Mouse (Mus musculus): ENCODE results near the gene AK157302. TPM values are rescaled to one million over a fixed set of nuclear protein-coding genes. Genes with fewer than 3 reads are reported as not detected.
"Not testable (repeated sequence)": the region's sequence is repeated elsewhere in the genome, so short reads cannot be mapped to it uniquely, and the experiment has no call there.

The AK157302 gene
- polyA plus RNA-seq, 1 experiment from 2014 or later = 0.23 TPM

- WGBS = 2% methylated on average over 53 of the region's 54 CpGs
These were observed 26.7 kb upstream of the AK157302 start, which contains the start of gene Nkapl for GRCm38 (mm10) chr13:21468061-21469019. Gene Nkapl (minus strand): TSS chr13:21468509.

GRCm38 (mm10) chr13:21469097-21469496 is 25.9 kb upstream of the AK157302 start:
- H3K9me3 ChIP-seq (ENCODE audit: control insufficient read depth, low read length) = no peaks in the 10 kb centered on the region
- H3K4me1 ChIP-seq (replicated peaks; ENCODE audit: control insufficient read depth, insufficient read depth, low read length) = no peaks in the 10 kb centered on the region
- peaks cover 2% of the 10 kb centered on the region; the same call in 1 of the 2 replicates for H3K27me3 ChIP-seq (ENCODE audit: control insufficient read depth, insufficient read depth, low read length)
- no peak overlapping the region for H3K4me2 ChIP-seq (replicated peaks; ENCODE audit: low read depth, low read length)
- H3K4me3 ChIP-seq (ENCODE audit: low read depth, low read length) = no peak overlapping the region
- H3K9ac ChIP-seq (ENCODE audit: low read depth, low read length) = no peak overlapping the region
- no peak overlapping the region for H3K27ac ChIP-seq (ENCODE audit: low read depth, low read length)
- ATAC-seq (ENCODE audit: low FRiP score) = no peak
- H3K36me3 ChIP-seq (ENCODE audit: control insufficient read depth, insufficient read depth, low read length) = no peaks in the 10 kb centered on the region
- 31% methylated on average over 9 of the region's 9 CpGs for WGBS
- DNase-seq (ENCODE audit: low spot score) = peak; percentile 9

More at GRCm38 (mm10) chr13:21468061-21469019, 26.7 kb upstream of the AK157302 start, which contains the start of gene Nkapl:
- DNase-seq (ENCODE audit: low spot score) = peak; percentile 91
- peak within 1 kb of the TSS; percentile 27; the same call in 1 of the 2 replicates for H3K27ac ChIP-seq (ENCODE audit: low read depth, low read length)
- ATAC-seq (ENCODE audit: low FRiP score) = peak; percentile 99
- no peaks in the 10 kb centered on the region for H3K36me3 ChIP-seq (ENCODE audit: control insufficient read depth, insufficient read depth, low read length)
- H3K4me3 ChIP-seq (ENCODE audit: low read depth, low read length) = peak within 1 kb of the TSS; percentile 47
- H3K4me1 ChIP-seq (replicated peaks; ENCODE audit: control insufficient read depth, insufficient read depth, low read length) = no peaks in the 10 kb centered on the region
- H3K9ac ChIP-seq (ENCODE audit: low read depth, low read length) = peak within 1 kb of the TSS; percentile 59
- H3K9me3 ChIP-seq (ENCODE audit: control insufficient read depth, low read length) = no peaks in the 10 kb centered on the region
- H3K4me2 ChIP-seq (replicated peaks; ENCODE audit: low read depth, low read length) = peak within 1 kb of the TSS; percentile 68
- H3K27me3 ChIP-seq (ENCODE audit: control insufficient read depth, insufficient read depth, low read length) = peaks cover 2% of the 10 kb centered on the region; the same call in 1 of the 2 replicates

- no peak overlapping the region for H3K4me3 ChIP-seq (ENCODE audit: low read depth, low read length)
- ATAC-seq (ENCODE audit: low FRiP score) (no peak), DNase-seq (ENCODE audit: low spot score) (no peak)
- H3K4me2 ChIP-seq (replicated peaks; ENCODE audit: low read depth, low read length) = no peak overlapping the region
- H3K27me3 ChIP-seq (ENCODE audit: control insufficient read depth, insufficient read depth, low read length) = peaks cover 2% of the 10 kb centered on the region; the same call in 1 of the 2 replicates
- WGBS = 31% methylated on average over 4 of the region's 4 CpGs
- no peaks in the 10 kb centered on the region for H3K36me3 ChIP-seq (ENCODE audit: control insufficient read depth, insufficient read depth, low read length)
- H3K9ac ChIP-seq (ENCODE audit: low read depth, low read length) = no peak overlapping the region
- no peak overlapping the region for H3K27ac ChIP-seq (ENCODE audit: low read depth, low read length)
- no peaks in the 10 kb centered on the region for H3K4me1 ChIP-seq (replicated peaks; ENCODE audit: control insufficient read depth, insufficient read depth, low read length)
- no peaks in the 10 kb centered on the region for H3K9me3 ChIP-seq (ENCODE audit: control insufficient read depth, low read length)
These were observed 22.6 kb upstream of the AK157302 start for GRCm38 (mm10) chr13:21472427-21472826.

- H3K4me1 ChIP-seq (replicated peaks; ENCODE audit: control insufficient read depth, insufficient read depth, low read length); H3K27me3 ChIP-seq (ENCODE audit: control insufficient read depth, insufficient read depth, low read length); H3K36me3 ChIP-seq (ENCODE audit: control insufficient read depth, insufficient read depth, low read length); H3K9me3 ChIP-seq (ENCODE audit: control insufficient read depth, low read length); H3K27ac ChIP-seq (ENCODE audit: low read depth, low read length): not testable (repeated sequence)
- peak within 1 kb of the TSS; percentile 51 for H3K4me3 ChIP-seq (ENCODE audit: low read depth, low read length)
- H3K9ac ChIP-seq (ENCODE audit: low read depth, low read length) = peak within 1 kb of the TSS; percentile 66
- peak; percentile 86 for DNase-seq (ENCODE audit: low spot score)
- WGBS = 3% methylated on average over 29 of the region's 31 CpGs
- ATAC-seq (ENCODE audit: low FRiP score) = peak; percentile 89
- peak within 1 kb of the TSS; percentile 62 for H3K4me2 ChIP-seq (replicated peaks; ENCODE audit: low read depth, low read length)
These were observed 16.0 kb upstream of the AK157302 start, which contains the start of the genes Zkscan4 and Gm10065 for GRCm38 (mm10) chr13:21478759-21479670. Gene Zkscan4 (plus strand): TSS chr13:21478907. Gene Gm10065 (minus strand): TSS chr13:21479441.

GRCm38 (mm10) chr13:21486881-21487280 is 8.1 kb upstream of the AK157302 start:
- no peaks in the 10 kb centered on the region for H3K9me3 ChIP-seq (ENCODE audit: control insufficient read depth, low read length)
- H3K27me3 ChIP-seq (ENCODE audit: control insufficient read depth, insufficient read depth, low read length) = no peaks in the 10 kb centered on the region
- no peak overlapping the region for H3K27ac ChIP-seq (ENCODE audit: low read depth, low read length)
- ATAC-seq (ENCODE audit: low FRiP score) (no peak), DNase-seq (ENCODE audit: low spot score) (no peak)
- H3K4me3 ChIP-seq (ENCODE audit: low read depth, low read length) = no peak overlapping the region
- 90% methylated on average over 1 of the region's 1 CpGs for WGBS
- no peak overlapping the region for H3K9ac ChIP-seq (ENCODE audit: low read depth, low read length)
- H3K36me3 ChIP-seq (ENCODE audit: control insufficient read depth, insufficient read depth, low read length) = no peaks in the 10 kb centered on the region
- H3K4me2 ChIP-seq (replicated peaks; ENCODE audit: low read depth, low read length) = no peak overlapping the region
- H3K4me1 ChIP-seq (replicated peaks; ENCODE audit: control insufficient read depth, insufficient read depth, low read length) = no peaks in the 10 kb centered on the region

GRCm38 (mm10) chr13:21492847-21493246 is 2.2 kb upstream of the AK157302 start:
- Histone ChIP-seq H3K9me3 (ENCODE audit: control insufficient read depth, low read length) (no peaks in the 10 kb centered on the region), H3K27ac (ENCODE audit: low read depth, low read length) (no peak overlapping the region), H3K36me3 (ENCODE audit: control insufficient read depth, insufficient read depth, low read length) (no peaks in the 10 kb centered on the region), H3K4me2 (replicated peaks; ENCODE audit: low read depth, low read length) (no peak overlapping the region), H3K4me3 (ENCODE audit: low read depth, low read length) (no peak overlapping the region), H3K27me3 (ENCODE audit: control insufficient read depth, insufficient read depth, low read length) (no peaks in the 10 kb centered on the region), H3K4me1 (replicated peaks; ENCODE audit: control insufficient read depth, insufficient read depth, low read length) (no peaks in the 10 kb centered on the region), H3K9ac (ENCODE audit: low read depth, low read length) (no peak overlapping the region)
- no peak for DNase-seq (ENCODE audit: low spot score)
- ATAC-seq (ENCODE audit: low FRiP score) = no peak
- 94% methylated on average over 5 of the region's 5 CpGs for WGBS

- H3K9ac ChIP-seq (ENCODE audit: low read depth, low read length); H3K27ac ChIP-seq (ENCODE audit: low read depth, low read length); ATAC-seq (ENCODE audit: low FRiP score); H3K4me3 ChIP-seq (ENCODE audit: low read depth, low read length); H3K36me3 ChIP-seq (ENCODE audit: control insufficient read depth, insufficient read depth, low read length); H3K4me2 ChIP-seq (replicated peaks; ENCODE audit: low read depth, low read length); H3K4me1 ChIP-seq (replicated peaks; ENCODE audit: control insufficient read depth, insufficient read depth, low read length); H3K9me3 ChIP-seq (ENCODE audit: control insufficient read depth, low read length); H3K27me3 ChIP-seq (ENCODE audit: control insufficient read depth, insufficient read depth, low read length); DNase-seq (ENCODE audit: low spot score): not testable (repeated sequence)
- 90% methylated on average over 14 of the region's 17 CpGs for WGBS
These were observed 6.2 kb downstream of the AK157302 start, which contains the start of gene Gm11273 for GRCm38 (mm10) chr13:21501182-21501581. Gene Gm11273 (minus strand): TSS chr13:21501418.

- Histone ChIP-seq H3K36me3 (ENCODE audit: control insufficient read depth, insufficient read depth, low read length) (no peaks in the 10 kb centered on the region), H3K27me3 (ENCODE audit: control insufficient read depth, insufficient read depth, low read length) (no peaks in the 10 kb centered on the region), H3K4me3 (ENCODE audit: low read depth, low read length) (no peak overlapping the region), H3K4me2 (replicated peaks; ENCODE audit: low read depth, low read length) (no peak overlapping the region), H3K9me3 (ENCODE audit: control insufficient read depth, low read length) (no peaks in the 10 kb centered on the region), H3K27ac (ENCODE audit: low read depth, low read length) (no peak overlapping the region), H3K4me1 (replicated peaks; ENCODE audit: control insufficient read depth, insufficient read depth, low read length) (no peaks in the 10 kb centered on the region), H3K9ac (ENCODE audit: low read depth, low read length) (no peak overlapping the region)
- DNase-seq (ENCODE audit: low spot score) (no peak), ATAC-seq (ENCODE audit: low FRiP score) (no peak)
- WGBS = 82% methylated on average over 5 of the region's 5 CpGs
These were observed 7.3 kb downstream of the AK157302 start for GRCm38 (mm10) chr13:21502296-21502695.

Measured in hindbrain, embryonic 11.5 days (tissue).